Mouse (Mus musculus) neural tube, embryonic 14.5 days (tissue): ENCODE measurements at regions not wholly inside any gene's neighbourhood (a gene's known extent, or its start where the extent isn't known, plus 50 kb on each side); places are given as distances from the start of the nearest gene placed in this dataset.

Experiments
- ATAC-seq: fragments of 200-750 bp; cut with Nextera tagmentation; 2 replicates; pipeline ENCODE4 v1.8.0; 2017; ENCODE audit warnings: low read depth, mild to moderate bottlenecking, moderate TSS enrichment, moderate library complexity
- H3K27ac ChIP-seq: fragments of 300-500 bp; sonication (generic); 2 replicates; pipeline ENCODE4 v1.5.1; 2014; ENCODE audit warnings: low read depth, mild to moderate bottlenecking, control low read depth, low read length, moderate library complexity, mixed read lengths
- H3K27me3 ChIP-seq: fragments of 300-500 bp; sonication (generic); 2 replicates; pipeline ENCODE4 v1.6.1; 2014; ENCODE audit warnings: low read length; ENCODE audit not compliant: control insufficient read depth, insufficient read depth
- H3K36me3 ChIP-seq: fragments of 300-500 bp; sonication (generic); 2 replicates; pipeline ENCODE4 v1.6.1; 2014; ENCODE audit warnings: low read length, mixed read lengths; ENCODE audit not compliant: control insufficient read depth, insufficient read depth
- H3K4me1 ChIP-seq: fragments of 300-500 bp; sonication (generic); 2 replicates; pipeline ENCODE4 v1.6.1; 2014; ENCODE audit warnings: low read length; ENCODE audit not compliant: control insufficient read depth, insufficient read depth
- H3K4me2 ChIP-seq: fragments of 300-500 bp; sonication (generic); 2 replicates; pipeline ENCODE4 v1.6.1; 2014; ENCODE audit warnings: mild to moderate bottlenecking, low read depth, low read length, control low read depth
- H3K4me3 ChIP-seq: fragments of 300-500 bp; sonication (generic); 2 replicates; pipeline ENCODE4 v1.5.1; 2014; ENCODE audit warnings: low read depth, low read length, control low read depth, mixed read lengths
- H3K9ac ChIP-seq: fragments of 300-500 bp; sonication (generic); replicated peaks from 2 replicates; pipeline ENCODE4 v1.6.1; 2014; ENCODE audit warnings: low read depth, mild to moderate bottlenecking, control low read depth, low read length, mixed read lengths
- H3K9me3 ChIP-seq: fragments of 300-500 bp; sonication (generic); 2 replicates; pipeline ENCODE4 v1.6.1; 2016; ENCODE audit warnings: low read length; ENCODE audit not compliant: control insufficient read depth
- WGBS: fragments of 180-500 bp; shearing (Covaris S2); extraction: QIAGEN DNeasy Blood & Tissue Kit; methylation state at CpG from one replicate; pipeline ENCODE4 v1.1.7; 2014; 5-methylcytosine and 5-hydroxymethylcytosine counted together

DNA sequence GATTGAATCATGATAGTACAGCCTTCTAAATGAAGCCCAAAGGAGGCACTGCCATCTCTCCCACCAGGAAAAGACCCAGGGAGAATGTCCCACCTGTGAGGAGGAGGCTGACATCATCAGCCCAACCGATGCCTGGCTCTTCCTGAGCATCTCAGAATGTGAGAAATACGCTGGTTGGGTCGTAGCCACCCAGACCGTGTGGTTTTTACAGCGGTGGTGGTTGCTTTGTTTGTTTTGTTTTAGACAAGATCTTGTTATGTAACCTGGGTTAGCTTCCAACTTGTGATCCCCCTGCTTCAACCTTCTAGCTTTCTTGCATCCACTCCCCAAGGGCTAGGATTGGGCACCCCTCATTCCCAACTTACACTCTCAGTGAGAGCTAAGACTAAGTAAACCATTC, 122.0 kb upstream of the Klf3 start:
- no peak for ATAC-seq
- 87% methylated on average over 5 of the region's 5 CpGs for WGBS
- H3K27me3 ChIP-seq, result no peaks in the 10 kb centered on the region
- no peak overlapping the region for H3K27ac ChIP-seq
- no peaks in the 10 kb centered on the region for H3K36me3 ChIP-seq
- no peak overlapping the region for H3K9ac ChIP-seq
- H3K4me3 ChIP-seq, result no peak overlapping the region
- no peak overlapping the region for H3K4me2 ChIP-seq
- H3K9me3 ChIP-seq, result no peaks in the 10 kb centered on the region
- H3K4me1 ChIP-seq, result no peaks in the 10 kb centered on the region

- Histone ChIP-seq H3K27ac (no peak overlapping the region), H3K9ac (no peak overlapping the region), H3K27me3 (no peaks in the 10 kb centered on the region), H3K4me2 (no peak overlapping the region), H3K9me3 (no peaks in the 10 kb centered on the region), H3K4me1 (no peaks in the 10 kb centered on the region), H3K4me3 (no peak overlapping the region), H3K36me3 (no peaks in the 10 kb centered on the region)
- ATAC-seq, result no peak
- 85% methylated on average over 7 of the region's 7 CpGs for WGBS
These were observed 120.8 kb upstream of the Klf3 start for GRCm38 (mm10) chr5:64682326-64682845.

DNA sequence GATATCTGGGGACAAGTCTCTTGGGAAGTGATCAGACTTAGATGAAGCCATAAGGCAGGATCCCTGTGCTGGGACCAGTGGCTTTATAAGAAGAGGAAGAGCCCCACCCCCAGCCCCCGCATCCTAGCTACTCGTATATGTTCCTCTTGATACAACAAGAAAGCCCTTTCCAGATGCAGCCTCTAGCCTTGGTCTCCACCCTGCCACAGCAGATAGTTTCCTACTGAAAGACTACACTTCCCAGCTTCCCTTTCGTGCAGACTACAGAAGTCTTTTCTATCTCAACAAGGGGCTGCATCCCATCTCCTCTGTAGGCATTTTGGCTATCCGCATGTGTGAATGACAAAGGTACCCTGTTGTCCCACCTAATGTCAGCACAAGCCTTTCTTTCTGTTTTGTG, 119.8 kb upstream of the Klf3 start:
- no peaks in the 10 kb centered on the region for H3K27me3 ChIP-seq
- no peak overlapping the region for H3K27ac ChIP-seq
- WGBS, result 87% methylated on average over 4 of the region's 4 CpGs
- no peaks in the 10 kb centered on the region for H3K9me3 ChIP-seq
- no peak for ATAC-seq
- H3K36me3 ChIP-seq, result no peaks in the 10 kb centered on the region
- no peak overlapping the region for H3K9ac ChIP-seq
- no peak overlapping the region for H3K4me3 ChIP-seq
- H3K4me1 ChIP-seq, result no peaks in the 10 kb centered on the region
- H3K4me2 ChIP-seq, result no peak overlapping the region

DNA sequence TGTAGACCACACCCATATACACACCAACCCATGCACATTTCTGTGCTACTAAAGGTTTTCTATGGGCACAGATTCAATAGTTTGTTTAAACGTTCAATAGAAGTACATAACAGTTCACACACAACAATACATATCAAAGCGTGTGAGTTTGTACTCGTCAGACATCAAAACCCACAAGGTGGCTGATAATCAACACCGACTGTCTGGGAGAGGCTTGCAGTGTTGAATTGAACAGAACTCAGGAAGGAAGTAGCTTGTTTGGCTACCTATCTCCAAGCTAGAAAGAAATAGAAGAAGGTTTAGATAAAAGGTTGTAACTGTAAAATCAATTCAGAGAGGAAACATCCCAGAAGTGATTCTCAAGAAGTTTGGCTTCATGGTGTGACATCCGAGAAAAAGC, 118.9 kb upstream of the Klf3 start:
- no peak for ATAC-seq
- Histone ChIP-seq H3K4me3 (no peak overlapping the region), H3K36me3 (no peaks in the 10 kb centered on the region), H3K27ac (no peak overlapping the region), H3K9ac (no peak overlapping the region), H3K9me3 (no peaks in the 10 kb centered on the region), H3K4me2 (no peak overlapping the region), H3K27me3 (no peaks in the 10 kb centered on the region), H3K4me1 (no peaks in the 10 kb centered on the region)
- whole genome bisulfite sequencing, result 90% methylated on average over 5 of the region's 5 CpGs

- no peak for ATAC-seq
- H3K9me3 ChIP-seq, result no peaks in the 10 kb centered on the region
- H3K36me3 ChIP-seq, result no peaks in the 10 kb centered on the region
- 74% methylated on average over 7 of the region's 7 CpGs for WGBS
- H3K9ac ChIP-seq, result no peak overlapping the region
- no peak overlapping the region for H3K27ac ChIP-seq
- H3K27me3 ChIP-seq, result no peaks in the 10 kb centered on the region
- H3K4me3 ChIP-seq, result no peak overlapping the region
- H3K4me2 ChIP-seq, result no peak overlapping the region
- H3K4me1 ChIP-seq, result no peaks in the 10 kb centered on the region
These were observed 113.0 kb upstream of the Klf3 start for GRCm38 (mm10) chr5:64690148-64690547.

DNA sequence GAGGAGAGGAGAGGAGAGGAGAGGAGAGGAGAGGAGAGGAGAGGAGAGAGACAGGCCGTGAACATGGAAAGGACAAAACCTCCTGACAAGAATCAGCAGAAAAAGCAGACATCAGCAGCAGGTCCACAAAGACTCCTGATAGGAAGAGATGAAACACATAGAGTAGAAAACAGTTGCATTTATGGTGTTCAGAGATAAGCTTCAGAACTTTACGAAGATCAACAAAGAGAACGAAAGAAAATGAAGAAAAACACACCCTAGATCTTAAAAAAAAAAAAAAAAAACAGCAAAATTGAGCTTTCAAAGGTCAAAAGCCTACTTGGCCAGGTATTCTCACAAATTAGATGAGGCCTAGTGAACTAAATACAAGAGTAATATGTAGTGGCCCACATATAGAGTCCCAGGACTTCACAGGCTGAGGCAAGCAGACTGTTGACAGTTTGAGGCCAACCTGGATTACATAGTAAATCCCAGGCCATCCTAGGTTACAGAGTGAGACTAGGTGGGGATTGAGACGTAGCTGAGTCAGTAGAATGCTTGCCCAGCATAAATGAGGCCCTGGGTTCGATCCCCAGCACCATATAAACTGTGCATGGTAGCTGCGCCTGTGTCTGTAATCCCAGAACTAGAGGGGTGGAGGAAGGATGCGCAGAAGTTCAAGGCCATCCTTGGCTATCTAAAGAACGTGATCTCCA, 111.6 kb upstream of the Klf3 start:
- H3K9ac ChIP-seq, result no peak overlapping the region
- H3K27me3 ChIP-seq, result no peaks in the 10 kb centered on the region
- H3K27ac ChIP-seq, result no peak overlapping the region
- no peaks in the 10 kb centered on the region for H3K4me1 ChIP-seq
- no peaks in the 10 kb centered on the region for H3K36me3 ChIP-seq
- no peaks in the 10 kb centered on the region for H3K9me3 ChIP-seq
- 94% methylated on average over 8 of the region's 8 CpGs for WGBS
- H3K4me3 ChIP-seq, result no peak overlapping the region
- H3K4me2 ChIP-seq, result no peak overlapping the region
- no peak for ATAC-seq

DNA sequence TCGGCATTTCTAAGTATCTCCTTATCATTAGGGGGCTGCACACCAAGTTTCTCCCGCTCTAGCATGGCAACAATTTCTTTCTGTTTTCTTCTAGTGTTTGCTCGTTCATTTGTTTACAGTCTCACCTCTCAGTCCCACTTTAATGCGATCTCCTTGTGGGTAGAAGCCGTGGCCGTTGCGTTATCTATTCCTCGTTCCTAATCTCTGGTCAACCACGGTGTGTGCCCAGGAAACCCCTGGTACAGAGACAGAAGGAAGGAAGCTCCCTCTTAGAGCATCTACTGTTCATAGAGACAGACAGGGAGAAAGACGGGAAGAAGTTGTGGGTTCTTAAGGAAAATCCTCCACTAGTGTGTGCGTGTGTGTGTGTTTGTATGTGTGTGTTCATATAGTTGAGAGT, 110.9 kb upstream of the Klf3 start:
- no peak overlapping the region for H3K4me2 ChIP-seq
- H3K4me1 ChIP-seq, result no peaks in the 10 kb centered on the region
- H3K36me3 ChIP-seq, result no peaks in the 10 kb centered on the region
- no peak overlapping the region for H3K27ac ChIP-seq
- no peaks in the 10 kb centered on the region for H3K9me3 ChIP-seq
- H3K27me3 ChIP-seq, result no peaks in the 10 kb centered on the region
- WGBS, result 97% methylated on average over 11 of the region's 11 CpGs
- H3K4me3 ChIP-seq, result no peak overlapping the region
- no peak overlapping the region for H3K9ac ChIP-seq
- ATAC-seq, result no peak

DNA sequence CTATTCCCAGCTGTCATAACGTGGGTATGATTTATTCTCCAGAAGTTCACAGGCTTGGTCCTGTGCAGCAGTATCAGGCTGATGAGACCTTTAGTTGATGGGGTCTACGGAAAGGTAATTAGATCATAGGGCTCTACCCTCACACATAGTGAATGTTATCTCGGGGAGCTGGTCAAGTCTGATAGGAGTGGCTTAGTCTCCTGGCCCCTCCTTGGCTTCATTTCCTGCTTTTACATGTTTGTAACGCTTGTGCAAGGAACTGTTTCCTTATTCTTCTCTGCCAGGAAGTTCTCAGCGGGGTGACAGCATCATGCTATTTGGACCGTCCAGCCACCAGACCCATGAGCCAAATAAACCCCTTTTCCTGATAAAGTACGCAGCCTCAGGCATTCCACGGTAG, 109.6 kb upstream of the Klf3 start:
- no peak overlapping the region for H3K9ac ChIP-seq
- no peaks in the 10 kb centered on the region for H3K9me3 ChIP-seq
- no peak overlapping the region for H3K27ac ChIP-seq
- no peak overlapping the region for H3K4me2 ChIP-seq
- H3K4me3 ChIP-seq, result no peak overlapping the region
- WGBS, result 88% methylated on average over 8 of the region's 8 CpGs
- H3K36me3 ChIP-seq, result no peaks in the 10 kb centered on the region
- no peak for ATAC-seq
- no peaks in the 10 kb centered on the region for H3K4me1 ChIP-seq
- no peaks in the 10 kb centered on the region for H3K27me3 ChIP-seq

GRCm38 (mm10) chr5:64694606-64695005, 108.6 kb upstream of the Klf3 start:
- Histone ChIP-seq H3K9ac (no peak overlapping the region), H3K27ac (no peak overlapping the region), H3K4me2 (no peak overlapping the region), H3K4me1 (no peaks in the 10 kb centered on the region), H3K27me3 (no peaks in the 10 kb centered on the region), H3K4me3 (no peak overlapping the region), H3K36me3 (no peaks in the 10 kb centered on the region), H3K9me3 (no peaks in the 10 kb centered on the region)
- 53% methylated on average over 8 of the region's 8 CpGs for WGBS
- no peak for ATAC-seq
